Comparison of ENCODE assay signal across 12 mouse cellular contexts in genomic region chr14:21547297-21547696, GRCm38 (mm10).
DNase-seq lines count a peak whose midpoint lies in the region; ATAC-seq and TF ChIP-seq lines count a peak whose summit lies in the region.
"Had no signal": no experiment of that assay in that cellular context is flagged by ENCODE, and none has a peak within 500 bp of the region (broad histone marks: within the 10 kb centered on the region; RNA-seq: fewer than 3 reads in every experiment).

No protein-coding gene starts in this region.

- TF ChIP-seq CTCF in lung, postnatal 0 days (IDR thresholded peaks at IDR 0.05), result no peak

- DNase-seq in heart, postnatal 4 days, result no peak
- peak; percentile 59 for DNase-seq in lung, postnatal 0 days (ENCODE audit: low spot score)
- no peak for DNase-seq in lung, postnatal 25 days (ENCODE audit: low spot score)
- peak; percentile 51 for DNase-seq in forelimb bud, embryonic 11.5 days (ENCODE audit: low read depth, low spot score)
- DNase-seq in right cerebral cortex, adult 2 months (ENCODE audit: low spot score in 2 of 2), result no peak
- DNase-seq in cerebellum, postnatal 14 days, result no peak
- DNase-seq: layer of hippocampus, adult 9-11 months; spleen, adult 18-20 months; thymus, adult 2 months had no signal

- H3K4me1 ChIP-seq in heart, embryonic 12.5 days (replicated peaks), result peaks cover 59% of the 10 kb centered on the region
- peaks cover 3% of the 10 kb centered on the region; the same call in 1 of the 2 replicates for H3K4me1 ChIP-seq in lung, postnatal 0 days (ENCODE audit: insufficient read depth, low read depth, low read length)
- H3K4me1 ChIP-seq in midbrain, embryonic 16.5 days (ENCODE audit: control insufficient read depth, insufficient read depth, low read length), result peaks cover 39% of the 10 kb centered on the region

- peak overlapping the region; percentile 45 for H3K4me2 ChIP-seq in heart, embryonic 12.5 days
- no peak overlapping the region for H3K4me2 ChIP-seq in lung, postnatal 0 days (replicated peaks; ENCODE audit: low read depth, low read length)
- no peak overlapping the region for H3K4me2 ChIP-seq in midbrain, embryonic 16.5 days (ENCODE audit: low read length)
- H3K4me2 ChIP-seq: neural tube, embryonic 12.5 days had no signal

- H3K9ac ChIP-seq in heart, embryonic 12.5 days, result no peak overlapping the region
- H3K9ac ChIP-seq in lung, postnatal 0 days (replicated peaks; ENCODE audit: low read depth), result no peak overlapping the region
- H3K9ac ChIP-seq in midbrain, embryonic 16.5 days (ENCODE audit: low read depth, low read length), result no peak overlapping the region
- H3K9ac ChIP-seq: neural tube, embryonic 12.5 days had no signal

- H3K27ac ChIP-seq in heart, embryonic 12.5 days (ENCODE audit: poor library complexity, severe bottlenecking), result peak overlapping the region; percentile 69
- no peak overlapping the region for H3K27ac ChIP-seq in lung, postnatal 0 days (ENCODE audit: low read length)
- H3K27ac ChIP-seq in midbrain, embryonic 16.5 days (ENCODE audit: low read length), result peak overlapping the region; percentile 63
- H3K27ac ChIP-seq: neural tube, embryonic 12.5 days had no signal

- 14% methylated on average over 7 of the region's 7 CpGs for WGBS in heart, embryonic 12.5 days
- WGBS in lung, postnatal 0 days, result 36% methylated on average over 7 of the region's 7 CpGs
- 37% methylated on average over 7 of the region's 7 CpGs for WGBS in midbrain, embryonic 16.5 days

- 0 out of 2 replicates have a peak, but pooled peaks have one; percentile 6 for TF ChIP-seq EP300 in lung, postnatal 0 days (IDR thresholded peaks at IDR 0.05)

- H3K9me3 ChIP-seq in heart, embryonic 12.5 days (replicated peaks), result peaks cover 2% of the 10 kb centered on the region; the same call in 1 of the 2 replicates
- H3K9me3 ChIP-seq in lung, postnatal 0 days (ENCODE audit: low read length), result no peaks in the 10 kb centered on the region
- H3K9me3 ChIP-seq in midbrain, embryonic 16.5 days (replicated peaks; ENCODE audit: control insufficient read depth, low read length, poor library complexity, severe bottlenecking), result no peaks in the 10 kb centered on the region
- H3K9me3 ChIP-seq: neural tube, embryonic 12.5 days had no signal

- H3K4me3 ChIP-seq in heart, embryonic 12.5 days, result no peak overlapping the region
- H3K4me3 ChIP-seq in lung, postnatal 0 days (ENCODE audit: low read depth, low read length), result no peak overlapping the region
- H3K4me3 ChIP-seq in midbrain, embryonic 16.5 days (ENCODE audit: low read depth, low read length), result no peak overlapping the region
- H3K4me3 ChIP-seq: neural tube, embryonic 12.5 days had no signal

- no peaks in the 10 kb centered on the region for H3K27me3 ChIP-seq in heart, embryonic 12.5 days (replicated peaks)
- H3K27me3 ChIP-seq in lung, postnatal 0 days (replicated peaks; ENCODE audit: insufficient read depth, low read length), result no peaks in the 10 kb centered on the region
- H3K27me3 ChIP-seq in midbrain, embryonic 16.5 days (ENCODE audit: control insufficient read depth, insufficient read depth, low read depth, low read length), result no peaks in the 10 kb centered on the region
- H3K27me3 ChIP-seq: neural tube, embryonic 12.5 days had no signal

- no peak for ATAC-seq in heart, embryonic 12.5 days (ENCODE audit: insufficient number of reproducible peaks, low FRiP score)
- ATAC-seq in lung, postnatal 0 days, result peak; percentile 64
- no peak for ATAC-seq in midbrain, embryonic 16.5 days

- H3K36me3 ChIP-seq in heart, embryonic 12.5 days, result peaks cover 3% of the 10 kb centered on the region
- no peaks in the 10 kb centered on the region for H3K36me3 ChIP-seq in lung, postnatal 0 days (ENCODE audit: insufficient read depth, low read length)
- peaks cover 2% of the 10 kb centered on the region for H3K36me3 ChIP-seq in midbrain, embryonic 16.5 days (ENCODE audit: control insufficient read depth, insufficient read depth, low read length)

Comparison
In these comparisons a context has a peak if more than half of its experiments do, and no peak if none do; other contexts are left out.
1. DNase-seq: peak in lung, postnatal 0 days (single experiment) and forelimb bud, embryonic 11.5 days (single experiment); none in heart, postnatal 4 days (single experiment), lung, postnatal 25 days (single experiment), right cerebral cortex, adult 2 months (0 of 2) and cerebellum, postnatal 14 days (0 of 2).